Mouse (Mus musculus): ENCODE results near the gene Dnaaf1.

The Dnaaf1 gene

GRCm38 (mm10) chr8:119569881-119570280 lies 5.2 kb upstream of the Dnaaf1 start:
- DNase-seq (ENCODE audit: extremely low read depth, low read depth) = no peak

GRCm38 (mm10) chr8:119571135-119571534 lies 3.9 kb upstream of the Dnaaf1 start:
- no peak for DNase-seq (ENCODE audit: extremely low read depth, low read depth)

- DNase-seq (ENCODE audit: extremely low read depth, low read depth) = no peak
Measured at GRCm38 (mm10) chr8:119572411-119572810, 2.6 kb upstream of the Dnaaf1 start.

GRCm38 (mm10) chr8:119575366-119575726 lies 311 bp downstream of the Dnaaf1 start:
- no peak for DNase-seq (ENCODE audit: extremely low read depth, low read depth)

DNA sequence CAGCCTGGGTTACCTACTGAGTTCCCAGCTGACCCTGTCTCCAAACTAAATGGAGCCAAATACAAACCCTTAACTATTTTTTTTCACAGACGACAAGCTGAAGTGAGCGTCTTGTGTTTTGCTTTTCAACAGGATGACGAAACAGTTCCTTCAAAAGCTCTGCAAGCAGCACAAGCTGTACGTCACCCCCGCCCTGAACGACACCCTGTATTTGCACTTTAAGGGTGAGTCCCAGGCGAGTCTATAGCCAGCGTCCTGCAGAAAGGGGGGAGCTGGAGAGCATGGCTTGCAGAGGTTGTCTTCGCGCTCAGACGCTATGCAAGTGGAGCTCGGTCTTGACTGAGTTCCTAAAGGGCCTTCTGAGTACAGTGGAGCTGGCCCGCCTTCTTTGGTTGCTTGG lies 4.1 kb downstream of the Dnaaf1 start:
- DNase-seq (ENCODE audit: extremely low read depth, low read depth) = no peak

- DNase-seq (ENCODE audit: extremely low read depth, low read depth) = no peak
Measured at GRCm38 (mm10) chr8:119580441-119581161, 5.6 kb downstream of the Dnaaf1 start.

- no peak for DNase-seq (ENCODE audit: extremely low read depth, low read depth)
Measured at GRCm38 (mm10) chr8:119585901-119586300, 10.9 kb downstream of the Dnaaf1 start.

- DNase-seq (ENCODE audit: extremely low read depth, low read depth) = no peak
Measured at GRCm38 (mm10) chr8:119588321-119588720, 13.3 kb downstream of the Dnaaf1 start.

GRCm38 (mm10) chr8:119588844-119589243 lies 13.8 kb downstream of the Dnaaf1 start:
- DNase-seq (ENCODE audit: extremely low read depth, low read depth) = no peak

DNA sequence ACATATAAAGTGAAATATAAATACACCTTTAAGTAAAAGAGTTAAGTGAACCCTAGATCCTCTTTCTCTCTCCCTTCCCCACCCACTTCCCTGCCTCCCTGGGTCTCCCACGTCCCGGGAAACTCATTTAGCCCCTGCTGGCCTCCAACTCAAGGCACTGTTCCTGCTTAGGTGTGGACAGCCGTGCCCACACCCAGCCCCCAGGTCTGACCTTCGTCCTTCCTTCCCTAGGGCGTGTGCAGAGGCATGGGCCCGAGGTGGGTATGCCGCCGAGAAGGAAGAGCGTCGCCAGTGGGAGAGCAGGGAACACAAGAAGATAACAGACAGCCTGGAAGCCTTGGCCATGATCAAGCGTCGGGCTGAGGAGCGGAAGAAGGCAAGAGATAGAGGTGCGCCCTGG lies 15.3 kb downstream of the Dnaaf1 start:
- DNase-seq (ENCODE audit: extremely low read depth, low read depth) = no peak

GRCm38 (mm10) chr8:119591456-119591855 lies 16.4 kb downstream of the Dnaaf1 start:
- no peak for DNase-seq (ENCODE audit: extremely low read depth, low read depth)

- no peak for DNase-seq (ENCODE audit: extremely low read depth, low read depth)
Measured at GRCm38 (mm10) chr8:119603771-119604170, 28.7 kb downstream of the Dnaaf1 start.

DNA sequence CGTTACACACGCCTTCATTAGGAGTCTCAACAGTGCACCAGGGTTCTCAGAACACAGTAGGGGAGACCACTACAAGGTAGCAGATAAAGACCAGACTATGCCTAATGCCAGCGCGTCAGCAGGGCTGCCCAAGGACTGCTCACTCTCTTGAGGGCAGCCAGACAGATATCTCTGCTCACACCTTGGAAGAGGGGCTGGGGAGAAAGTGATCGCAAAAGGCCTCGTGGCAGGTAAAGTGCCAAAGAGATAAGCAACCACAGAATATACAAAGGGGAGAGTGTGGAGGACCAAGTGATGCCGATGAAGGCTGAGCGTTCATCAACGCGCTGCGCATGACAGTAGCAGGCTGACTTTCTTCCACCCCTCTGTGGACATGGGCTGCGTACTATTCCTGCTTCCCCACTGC lies 29.4 kb downstream of the Dnaaf1 start:
- DNase-seq (ENCODE audit: extremely low read depth, low read depth) = peak; percentile 38

DNA sequence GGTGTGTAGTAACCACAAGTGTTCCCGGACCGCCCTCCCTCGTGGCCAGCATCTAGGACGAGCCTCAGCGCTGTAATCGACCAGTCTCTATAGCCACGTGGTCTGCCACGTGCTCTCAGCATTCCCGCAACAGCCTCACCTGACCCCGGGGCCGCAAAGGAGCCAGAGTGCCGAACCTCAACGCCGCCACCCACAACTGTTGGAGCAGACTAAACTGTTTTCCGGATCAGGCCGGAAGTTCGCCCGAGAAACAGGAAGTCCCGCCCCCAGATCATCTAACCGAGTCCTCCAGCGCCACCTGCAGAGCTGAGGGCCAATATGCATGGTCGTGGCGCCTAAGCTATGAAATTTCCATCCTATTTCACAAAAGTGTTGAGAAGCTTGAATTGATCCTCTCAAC lies 30.0 kb downstream of the Dnaaf1 start, which contains the start of gene Taf1c:
Gene Taf1c (minus strand): TSS at position 227 of the 400 bp plus-strand sequence.
- peak; percentile 85 for DNase-seq (ENCODE audit: extremely low read depth, low read depth)

DNA sequence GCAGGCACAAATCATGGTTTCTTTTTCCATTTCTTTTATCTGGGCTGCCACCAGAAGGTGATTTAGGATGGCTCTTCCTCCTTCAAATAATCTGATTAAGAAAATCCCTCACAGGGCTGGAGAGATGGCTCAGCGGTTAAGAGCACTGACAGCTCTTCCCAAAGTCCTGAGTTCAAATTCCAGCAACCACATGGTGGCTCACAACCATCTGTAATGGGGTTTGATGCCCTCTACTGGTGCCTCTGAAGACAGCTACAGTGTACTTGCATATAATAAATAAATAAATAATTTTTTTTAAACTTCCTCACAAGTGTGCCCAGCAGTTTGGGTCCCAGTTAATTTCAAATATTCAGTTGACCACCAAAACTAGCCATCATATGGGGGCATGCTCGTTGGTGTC lies 31.2 kb downstream of the Dnaaf1 start:
- peak; percentile 24 for DNase-seq (ENCODE audit: extremely low read depth, low read depth)

DNA sequence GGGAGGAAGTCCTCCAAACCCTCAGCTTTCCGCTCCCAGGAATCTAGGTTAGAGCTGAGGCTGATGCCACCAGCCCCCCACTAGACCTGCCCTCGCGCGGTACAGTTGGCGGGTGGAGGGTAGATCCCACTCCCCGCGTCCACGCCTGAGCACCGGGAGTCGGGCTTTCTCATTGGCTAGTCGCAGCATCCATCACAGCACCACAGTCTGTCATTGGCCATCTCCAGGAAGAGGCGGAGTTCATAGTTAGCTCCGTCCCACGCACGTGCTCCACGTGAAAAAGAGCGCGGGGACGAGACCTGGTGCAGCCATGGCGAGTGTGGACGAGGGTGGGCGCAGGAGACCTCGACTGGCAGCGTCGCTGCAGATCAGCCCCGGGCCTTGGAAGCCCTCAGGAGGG lies 37.4 kb downstream of the Dnaaf1 start, which contains the start of gene Adad2:
Gene Adad2 (plus strand): TSS at position 277 of the 400 bp plus-strand sequence.
- no peak for DNase-seq (ENCODE audit: extremely low read depth, low read depth)

DNA sequence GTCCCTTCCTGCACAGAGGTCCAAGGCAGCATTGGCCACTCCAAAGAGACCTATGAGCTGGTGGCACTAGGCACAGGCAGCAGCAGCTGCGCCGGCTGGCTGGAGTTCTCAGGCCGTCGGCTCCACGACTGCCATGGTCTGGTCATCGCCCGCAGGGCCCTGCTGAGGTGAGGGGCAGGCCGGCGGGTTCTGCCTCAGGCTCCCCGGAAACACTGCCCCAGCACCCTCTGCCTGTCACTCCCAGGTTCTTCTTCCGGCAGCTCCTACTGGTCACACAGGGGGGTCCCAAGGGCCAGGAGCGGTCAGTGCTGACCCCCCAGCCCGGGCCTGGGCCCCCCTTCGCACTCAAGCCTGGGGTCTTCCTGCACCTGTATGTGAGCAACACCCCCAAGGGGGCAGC lies 40.1 kb downstream of the Dnaaf1 start:
- no peak for DNase-seq (ENCODE audit: extremely low read depth, low read depth)

- DNase-seq (ENCODE audit: extremely low read depth, low read depth) = no peak
Measured at GRCm38 (mm10) chr8:119616358-119616757, 41.3 kb downstream of the Dnaaf1 start.

GRCm38 (mm10) chr8:119616811-119617210 lies 41.8 kb downstream of the Dnaaf1 start:
- DNase-seq (ENCODE audit: extremely low read depth, low read depth) = no peak

DNA sequence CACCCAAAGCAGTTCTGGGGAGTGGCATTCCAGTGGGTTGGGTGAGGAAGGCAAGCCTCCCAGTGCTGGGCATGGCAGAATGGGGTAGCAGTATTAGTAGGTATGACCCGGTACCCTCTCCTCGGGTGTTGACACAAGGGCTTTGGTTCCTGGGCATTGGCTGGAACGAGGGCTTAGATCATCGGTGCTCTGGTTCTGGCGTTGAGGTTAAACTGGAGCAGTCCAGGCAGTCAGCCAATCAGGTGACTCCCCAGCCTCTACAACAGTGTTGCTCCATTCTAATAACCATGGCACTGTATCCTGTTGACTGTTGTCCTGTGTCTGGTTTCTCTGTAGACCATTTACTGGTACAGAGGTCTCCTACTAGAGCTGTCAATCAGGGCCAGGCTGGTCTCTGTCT lies 42.6 kb downstream of the Dnaaf1 start:
- no peak for DNase-seq (ENCODE audit: extremely low read depth, low read depth)

DNA sequence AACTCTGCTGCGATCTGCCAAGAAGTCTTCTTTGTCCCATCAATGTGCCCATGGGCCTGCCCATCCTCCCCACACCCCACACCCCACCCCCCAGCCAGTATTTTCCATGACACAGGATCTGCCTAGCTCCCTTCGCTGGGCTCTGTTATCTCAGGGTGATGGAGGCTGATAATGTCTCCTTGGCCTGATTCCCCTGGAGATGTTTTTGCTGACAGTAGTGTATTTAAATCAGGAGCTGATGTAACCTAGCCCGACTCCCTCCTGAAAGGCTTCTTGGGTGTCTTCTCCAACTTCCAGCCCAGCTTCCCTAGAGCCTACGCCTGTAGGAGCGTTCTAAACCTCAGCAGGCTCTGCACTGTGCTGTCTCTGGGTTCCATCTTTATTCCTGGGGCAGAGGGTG lies 43.9 kb downstream of the Dnaaf1 start:
- DNase-seq (ENCODE audit: extremely low read depth, low read depth) = no peak

DNA sequence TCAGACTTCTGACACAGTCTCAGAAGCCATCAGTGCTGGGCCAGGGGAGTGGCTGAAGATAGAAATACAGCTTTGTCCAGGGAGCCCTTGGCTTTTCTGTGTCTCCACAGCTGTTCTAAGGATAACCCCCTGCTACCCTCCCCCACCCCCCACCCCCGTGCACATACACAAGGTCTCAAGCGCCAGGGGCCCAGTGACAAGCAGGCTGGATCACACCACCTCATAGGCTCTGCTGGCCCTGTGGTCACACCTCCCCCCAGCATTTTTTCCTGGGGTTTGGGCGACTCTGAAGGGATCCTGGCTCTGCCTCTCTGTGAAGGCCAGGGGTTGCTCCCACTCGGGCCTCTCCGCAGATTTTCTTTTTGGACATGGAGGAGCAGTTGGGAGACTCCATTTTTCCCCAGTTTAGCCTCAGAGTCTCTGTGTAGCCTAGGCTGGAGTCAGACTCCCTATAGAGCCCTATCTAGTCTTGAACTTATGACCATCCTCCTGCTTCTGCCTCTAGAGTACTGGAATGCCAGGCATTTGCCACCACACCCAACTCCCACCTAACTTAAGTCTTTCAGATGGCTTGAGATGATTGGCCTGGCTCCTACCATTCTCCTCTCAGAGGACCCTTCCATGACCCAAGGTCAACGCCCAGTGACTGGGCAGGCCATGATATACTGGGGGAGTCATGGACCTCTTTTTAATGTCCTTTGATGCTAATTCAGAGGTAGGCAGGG lies 45.2 kb downstream of the Dnaaf1 start:
- no peak for DNase-seq (ENCODE audit: extremely low read depth, low read depth)

All from MEL-GATA-1-ER (cell line).